Mouse (Mus musculus): ENCODE results near the gene Mpeg1. TPM values are rescaled to one million over a fixed set of nuclear protein-coding genes. Genes with fewer than 3 reads are reported as not detected.

Mpeg1 gene
- total RNA-seq, 2 experiments from 2014 or later = 3.7 to 5.0 TPM

- DNase-seq = no peak
- intact Hi-C loops (cut with DNase I) = no loop called here
Measured at GRCm38 (mm10) chr19:12464674-12465073, 4.1 kb downstream of the Mpeg1 start.

DNA sequence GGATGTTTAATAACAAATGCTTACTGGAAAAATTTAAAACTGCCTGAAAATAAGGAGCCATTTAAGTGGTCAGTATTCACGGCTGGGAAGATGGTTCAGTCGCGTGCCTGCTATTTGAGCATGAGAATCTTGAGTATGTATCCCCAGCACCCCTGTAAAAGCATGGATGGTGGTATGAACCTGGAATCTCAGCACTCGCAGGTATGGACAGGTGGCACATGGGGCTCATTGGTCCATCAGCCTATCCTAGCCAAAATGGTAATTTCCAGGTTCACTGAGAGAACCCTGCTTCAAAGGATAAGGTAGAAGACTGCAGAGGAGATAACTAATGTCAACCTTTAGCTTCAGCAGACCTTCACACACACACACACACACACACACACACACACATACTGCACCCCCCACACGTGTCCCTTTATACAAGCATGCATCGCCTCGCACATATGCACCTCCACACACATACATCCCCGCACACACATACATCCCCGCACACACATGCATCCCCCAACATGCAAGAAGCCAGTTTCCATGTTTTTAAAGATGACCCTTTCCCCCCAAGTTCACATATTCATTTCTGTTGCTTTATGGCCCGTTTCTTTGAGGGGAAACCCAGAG lies 5.1 kb downstream of the Mpeg1 start:
- intact Hi-C loops (cut with DNase I) = no loop called here
- no peak for DNase-seq

- intact Hi-C loops (cut with DNase I) = no loop called here
- peak; percentile 48 for DNase-seq
Measured at GRCm38 (mm10) chr19:12466204-12466603, 5.6 kb downstream of the Mpeg1 start.

DNA sequence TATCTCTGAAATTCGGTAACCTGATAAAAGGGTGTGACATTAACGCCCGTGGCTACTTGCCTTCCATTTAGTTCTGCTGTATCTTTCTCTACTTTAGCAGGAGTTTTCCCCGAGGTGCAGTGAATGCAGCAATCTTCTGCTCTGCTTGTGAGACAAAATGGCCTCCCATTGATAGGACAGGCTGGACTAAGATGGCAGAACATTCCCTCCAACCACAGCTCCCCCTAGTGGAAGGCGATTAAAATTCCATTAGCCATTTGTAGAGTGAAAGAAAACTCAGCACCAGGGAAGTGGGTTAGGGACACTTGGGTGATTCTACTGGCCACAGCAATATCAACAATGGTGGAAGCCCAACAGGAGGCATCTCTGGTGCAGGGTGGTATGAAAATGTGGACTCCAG lies 6.9 kb downstream of the Mpeg1 start:
- intact Hi-C loops (cut with DNase I) = no loop called here
- DNase-seq = peak; percentile 39

DNA sequence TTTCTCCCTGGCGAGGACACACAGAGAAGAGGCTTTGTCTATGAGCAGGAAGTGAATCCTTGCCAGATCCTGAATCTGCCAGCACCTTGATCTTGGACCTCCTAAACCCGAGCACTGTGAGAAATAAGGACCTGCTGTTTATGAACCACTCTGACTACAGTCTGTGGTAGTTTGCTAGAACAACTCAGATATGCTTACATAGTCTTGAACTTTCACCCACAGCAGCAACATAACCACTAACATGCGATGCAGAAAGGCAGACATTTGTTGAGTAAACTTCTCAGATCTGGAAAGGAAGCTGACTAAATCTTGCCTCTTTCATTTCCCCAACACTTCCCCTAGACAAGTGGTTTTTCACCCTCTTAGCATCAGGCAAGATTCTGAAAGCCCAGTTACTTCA lies 11.3 kb downstream of the Mpeg1 start:
- intact Hi-C loops (cut with DNase I) = no loop called here
- DNase-seq = no peak

GRCm38 (mm10) chr19:12472381-12472976 lies 11.9 kb downstream of the Mpeg1 start:
- intact Hi-C loops (cut with DNase I) = no loop called here
- DNase-seq = no peak

DNA sequence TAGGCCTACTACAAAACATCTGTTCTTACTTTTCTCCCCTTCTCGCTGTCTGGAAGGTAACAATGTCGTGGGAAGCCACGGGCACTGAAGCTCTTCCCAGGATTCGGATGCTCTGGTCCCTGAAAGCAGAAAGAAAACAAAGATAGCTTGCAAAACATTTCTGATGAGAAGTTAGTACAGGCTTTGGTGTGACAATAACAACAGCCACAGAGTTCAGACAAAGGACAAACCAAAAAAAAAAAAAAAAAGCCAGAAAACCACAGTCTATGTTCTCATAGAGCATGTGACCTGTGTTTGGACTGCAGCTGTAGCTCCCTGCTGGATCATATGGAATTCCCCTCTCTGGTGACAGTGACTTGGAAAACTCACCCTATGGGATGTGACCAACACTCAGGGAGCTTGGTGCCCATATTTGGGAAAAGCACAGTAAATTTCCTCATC lies 12.6 kb downstream of the Mpeg1 start:
- no peak for DNase-seq
- intact Hi-C loops (cut with DNase I) = no loop called here

DNA sequence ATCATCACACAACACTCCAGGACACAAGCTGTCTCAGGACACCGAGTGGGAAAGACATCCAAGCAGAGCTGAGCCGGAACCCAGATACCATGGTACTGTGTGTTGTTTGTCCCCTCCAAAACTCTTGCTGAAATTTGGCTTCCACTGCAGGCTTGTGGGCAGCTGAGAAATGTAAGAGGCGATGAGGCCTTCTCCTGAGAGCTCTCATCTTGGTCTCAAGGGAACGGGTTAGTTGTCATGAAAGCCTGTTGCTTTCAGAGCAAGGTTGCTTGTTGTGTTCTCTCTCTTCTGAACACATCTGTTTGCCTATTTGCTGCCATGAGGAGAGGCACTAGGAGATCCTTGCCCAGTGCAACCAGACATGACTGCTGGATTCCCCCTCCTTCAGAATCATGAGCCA lies 13.4 kb downstream of the Mpeg1 start:
- DNase-seq = no peak
- intact Hi-C loops (cut with DNase I) = no loop called here

GRCm38 (mm10) chr19:12475380-12476250 lies 15.0 kb downstream of the Mpeg1 start:
- DNase-seq = peak; percentile 95
- intact Hi-C loops (cut with DNase I) = no loop called here

GRCm38 (mm10) chr19:12476721-12477270 lies 16.2 kb downstream of the Mpeg1 start:
- DNase-seq = no peak
- intact Hi-C loops (cut with DNase I) = no loop called here

- intact Hi-C loops (cut with DNase I) = no loop called here
- DNase-seq = no peak
Measured at GRCm38 (mm10) chr19:12478369-12478768, 17.8 kb downstream of the Mpeg1 start.

GRCm38 (mm10) chr19:12483782-12484181 lies 23.2 kb downstream of the Mpeg1 start:
- no peak for DNase-seq
- intact Hi-C loops (cut with DNase I) = no loop called here

DNA sequence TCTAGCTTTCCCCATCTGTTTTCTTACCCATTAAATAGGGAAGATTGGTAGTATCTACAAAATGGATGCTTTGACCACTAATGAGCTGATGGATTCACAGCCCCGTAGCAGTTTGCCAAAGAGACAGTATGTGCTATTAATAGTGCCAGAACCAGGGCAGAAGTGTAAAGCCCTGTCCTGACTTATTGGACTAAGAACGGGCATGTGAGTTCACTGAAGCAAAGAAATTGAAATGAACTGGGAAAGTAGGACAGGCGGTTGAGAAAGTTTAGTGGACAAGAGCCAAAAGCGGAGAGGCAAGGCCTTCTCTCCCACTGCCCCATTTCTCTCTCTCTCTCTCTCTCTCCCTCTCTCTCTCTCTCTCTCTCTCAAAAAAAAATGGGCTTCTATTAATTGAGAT lies 23.6 kb downstream of the Mpeg1 start:
- intact Hi-C loops (cut with DNase I) = no loop called here
- DNase-seq = no peak

GRCm38 (mm10) chr19:12485223-12485622 lies 24.6 kb downstream of the Mpeg1 start:
- no peak for DNase-seq
- intact Hi-C loops (cut with DNase I) = no loop called here

DNA sequence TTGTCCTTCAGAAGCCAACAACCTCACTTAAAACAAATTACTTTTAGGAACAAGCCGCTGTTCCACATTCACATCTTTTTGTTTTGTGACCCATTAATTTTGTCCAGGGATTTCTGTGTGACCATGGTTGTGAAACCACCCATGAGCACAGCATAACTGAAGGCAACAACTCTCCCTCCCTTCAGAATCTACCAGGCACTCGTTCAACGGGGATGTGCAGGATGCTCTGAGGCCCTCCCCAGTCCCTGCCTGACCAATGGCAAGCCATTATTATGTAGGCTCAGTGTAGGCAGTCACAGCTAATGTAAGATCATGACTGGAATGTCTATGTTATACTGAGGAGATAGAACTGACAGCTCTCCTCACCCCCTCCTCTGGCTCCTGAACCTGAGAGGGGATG lies 25.1 kb downstream of the Mpeg1 start:
- DNase-seq = no peak
- intact Hi-C loops (cut with DNase I) = no loop called here

- DNase-seq = no peak
Measured at GRCm38 (mm10) chr19:12486875-12487274, 26.3 kb downstream of the Mpeg1 start.

GRCm38 (mm10) chr19:12487511-12488204 lies 27.1 kb downstream of the Mpeg1 start:
- DNase-seq = no peak
- intact Hi-C loops (cut with DNase I) = no loop called here

More at GRCm38 (mm10) chr19:12486875-12487274, 26.3 kb downstream of the Mpeg1 start:
- intact Hi-C loops (cut with DNase I) = no loop called here

DNA sequence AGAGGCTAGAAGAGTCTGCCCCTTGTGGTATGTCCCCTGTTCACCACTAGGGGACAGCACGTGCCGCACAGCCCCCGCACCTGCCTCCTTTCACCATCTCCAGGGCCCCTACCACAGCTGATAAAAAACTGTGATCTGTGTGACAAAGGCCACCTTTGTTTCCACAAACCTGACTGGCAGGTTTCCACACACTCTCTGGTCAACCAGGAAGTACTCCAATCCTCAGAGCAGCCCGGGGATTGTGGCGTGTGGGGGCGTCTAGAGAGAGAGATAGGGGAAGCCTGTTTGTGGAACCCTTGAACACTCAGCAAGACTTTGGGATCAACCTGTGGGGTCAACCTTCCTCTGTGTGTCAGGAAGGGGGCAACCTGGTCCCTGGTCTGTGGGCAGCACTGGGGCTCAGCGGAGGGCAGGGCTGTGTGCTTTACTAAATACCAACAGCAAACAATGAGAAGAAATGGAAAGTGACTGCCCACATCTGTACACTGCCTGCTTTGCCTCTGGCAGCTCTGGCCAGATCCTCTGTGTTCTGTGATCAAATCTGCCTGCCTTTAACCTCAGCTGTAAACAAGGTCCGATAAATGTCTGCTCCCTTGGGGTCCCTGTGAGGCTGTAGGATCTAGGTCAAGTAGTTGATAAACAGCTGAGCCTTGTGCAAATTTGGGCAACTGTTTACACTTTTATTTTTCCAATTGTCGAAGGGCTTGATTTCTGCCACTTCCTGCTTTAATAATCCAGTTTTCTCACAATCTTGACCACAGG lies 27.8 kb downstream of the Mpeg1 start:
- no peak for DNase-seq
- intact Hi-C loops (cut with DNase I) = no loop called here

DNA sequence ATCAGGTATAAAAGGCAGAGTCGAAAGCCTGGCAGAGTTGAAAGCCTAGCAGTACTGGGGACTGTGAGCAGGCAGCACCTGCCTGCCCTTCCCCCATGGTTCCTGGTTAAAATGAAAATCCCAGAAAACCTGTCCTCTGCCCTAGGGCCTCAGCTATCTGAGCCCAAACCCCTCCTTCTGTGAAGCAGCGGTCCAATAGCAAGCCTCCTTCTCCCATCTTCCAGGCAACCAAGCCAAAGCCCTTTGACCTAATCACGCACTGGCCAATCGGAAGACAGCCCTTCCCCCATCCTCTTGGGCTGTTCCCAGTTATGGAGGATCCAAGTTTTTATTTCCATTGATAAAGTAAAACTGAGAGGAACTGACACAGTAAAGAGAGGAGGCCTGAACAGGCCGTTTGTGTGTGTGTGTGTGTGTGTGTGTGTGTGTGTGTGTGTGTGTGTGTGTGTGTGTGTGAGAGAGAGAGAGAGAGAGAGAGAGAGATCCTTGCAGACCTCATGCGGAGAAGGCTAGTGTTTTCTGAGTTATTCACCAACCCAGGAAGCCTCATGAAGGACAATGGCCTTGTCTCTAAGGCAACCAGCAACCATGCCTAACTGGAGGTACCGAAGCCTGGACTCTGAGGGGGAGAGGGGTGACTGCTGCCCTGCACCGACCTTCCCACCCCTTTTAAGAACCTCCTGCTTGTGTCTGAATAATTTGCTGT lies 28.5 kb downstream of the Mpeg1 start:
- DNase-seq = peak; percentile 37
- intact Hi-C loops (cut with DNase I) = no loop called here

Measured in left cerebral cortex, postnatal 4 days (tissue).